Mouse (Mus musculus): ENCODE measurements around the gene Prepl. TPM values are rescaled to one million over a fixed set of nuclear protein-coding genes. Genes with fewer than 3 reads are reported as not detected.
A peak's percentile ranks its signal among the peaks of the same experiment; 100 is the strongest.

Gene Prepl
- polyA plus RNA-seq, 1 experiment from 2014 or later, result 30.9 TPM

DNA sequence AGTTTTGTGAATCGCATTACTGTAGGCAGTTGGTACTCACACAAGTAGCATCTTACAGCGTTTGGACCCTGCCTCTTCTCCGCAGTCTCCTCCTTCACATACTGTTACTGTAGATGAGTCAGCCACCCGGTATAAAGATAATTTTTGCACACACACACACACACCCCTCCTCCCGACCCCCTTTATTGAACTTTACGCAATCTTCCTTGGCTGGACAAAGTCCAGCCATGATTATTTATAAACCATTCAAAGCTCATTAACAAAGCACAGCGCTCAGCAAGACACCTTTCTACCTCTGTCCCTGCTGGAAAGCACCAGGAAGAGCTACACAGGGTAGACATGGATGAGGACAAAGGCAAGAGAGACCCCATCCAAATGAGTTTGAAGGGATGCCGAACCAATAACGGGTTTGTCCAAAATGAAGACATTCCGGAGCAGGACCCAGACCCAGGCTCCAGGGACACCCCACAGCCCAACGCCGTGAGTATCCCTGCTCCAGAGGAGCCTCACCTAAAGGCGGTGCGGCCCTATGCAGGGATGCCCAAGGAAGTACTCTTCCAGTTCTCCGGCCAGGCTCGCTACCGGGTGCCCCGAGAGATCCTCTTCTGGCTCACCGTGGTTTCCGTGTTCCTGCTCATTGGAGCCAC is 61.8 kb downstream of the Prepl start, which contains the start of gene Slc3a1:
Gene Slc3a1 (plus strand): TSS at position 284 of the 647 bp plus-strand sequence.
- no peak within 1 kb of the TSS for H3K27ac ChIP-seq (replicated peaks)
- no peaks in the 10 kb centered on the region for H3K9me3 ChIP-seq (replicated peaks)
- H3K4me1 ChIP-seq, result peaks cover 1% of the 10 kb centered on the region; the same call in 1 of the 2 replicates
- no peaks in the 10 kb centered on the region for H3K27me3 ChIP-seq (ENCODE audit: low read depth, poor library complexity, severe bottlenecking)
- WGBS, result 92% methylated on average over 20 of the region's 20 CpGs
- DNase-seq (ENCODE audit: low spot score), result no peak
- no peak within 1 kb of the TSS for H3K4me3 ChIP-seq
- H3K36me3 ChIP-seq, result peaks cover 7% of the 10 kb centered on the region; the same call in 1 of the 2 replicates

DNA sequence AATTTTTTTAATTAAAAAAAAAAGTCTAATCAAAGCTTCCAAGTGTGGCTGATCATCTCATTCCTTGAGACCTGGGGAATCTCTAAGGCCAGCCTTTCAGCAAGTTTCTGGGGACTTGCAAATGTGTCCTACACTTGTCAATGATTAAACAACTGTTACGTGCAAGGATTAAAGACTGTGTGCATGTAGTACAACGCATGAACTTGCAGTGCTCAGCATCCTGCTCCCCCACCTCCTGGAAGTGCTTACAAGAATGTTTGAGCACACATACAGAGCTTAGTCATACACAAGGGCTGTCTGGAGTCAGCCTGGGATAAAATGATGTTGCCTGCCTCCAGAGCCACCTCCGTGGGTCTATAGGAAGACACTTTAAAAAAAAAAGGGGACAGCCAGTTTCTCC is 62.8 kb downstream of the Prepl start:
- H3K4me1 ChIP-seq, result peaks cover 2% of the 10 kb centered on the region; the same call in 1 of the 2 replicates
- H3K36me3 ChIP-seq, result peaks cover 7% of the 10 kb centered on the region; the same call in 1 of the 2 replicates
- no peak for DNase-seq (ENCODE audit: low spot score)
- 87% methylated on average over 3 of the region's 3 CpGs for WGBS
- H3K9me3 ChIP-seq (replicated peaks), result no peaks in the 10 kb centered on the region
- H3K4me3 ChIP-seq, result no peak overlapping the region
- no peaks in the 10 kb centered on the region for H3K27me3 ChIP-seq (ENCODE audit: low read depth, poor library complexity, severe bottlenecking)
- H3K27ac ChIP-seq (replicated peaks), result no peak overlapping the region

DNA sequence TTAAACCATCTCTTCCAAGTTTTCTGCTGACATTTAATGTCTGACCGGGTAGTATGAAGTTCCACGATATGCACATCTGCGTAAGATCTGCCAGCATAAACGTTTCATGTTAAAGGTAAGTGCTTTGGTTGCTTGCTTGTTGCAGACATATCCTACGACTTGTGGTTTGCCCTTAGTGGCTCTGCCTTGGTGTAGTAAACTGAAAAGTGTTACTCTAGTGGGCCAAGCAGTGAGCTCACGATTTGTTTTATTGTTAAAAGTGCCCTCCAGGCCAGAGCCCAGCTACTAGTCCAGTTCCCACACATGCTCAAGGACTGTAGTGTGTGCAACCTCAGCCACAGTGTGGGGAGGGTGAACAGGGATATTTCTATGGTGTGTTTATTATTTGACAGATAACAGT is 63.6 kb downstream of the Prepl start:
- Histone ChIP-seq H3K27ac (replicated peaks) (no peak overlapping the region), H3K4me1 (peaks cover 2% of the 10 kb centered on the region; the same call in 1 of the 2 replicates), H3K4me3 (no peak overlapping the region), H3K36me3 (peaks cover 7% of the 10 kb centered on the region; the same call in 1 of the 2 replicates), H3K27me3 (ENCODE audit: low read depth, poor library complexity, severe bottlenecking) (no peaks in the 10 kb centered on the region), H3K9me3 (replicated peaks) (no peaks in the 10 kb centered on the region)
- DNase-seq (ENCODE audit: low spot score), result no peak
- WGBS, result 92% methylated on average over 6 of the region's 6 CpGs

DNA sequence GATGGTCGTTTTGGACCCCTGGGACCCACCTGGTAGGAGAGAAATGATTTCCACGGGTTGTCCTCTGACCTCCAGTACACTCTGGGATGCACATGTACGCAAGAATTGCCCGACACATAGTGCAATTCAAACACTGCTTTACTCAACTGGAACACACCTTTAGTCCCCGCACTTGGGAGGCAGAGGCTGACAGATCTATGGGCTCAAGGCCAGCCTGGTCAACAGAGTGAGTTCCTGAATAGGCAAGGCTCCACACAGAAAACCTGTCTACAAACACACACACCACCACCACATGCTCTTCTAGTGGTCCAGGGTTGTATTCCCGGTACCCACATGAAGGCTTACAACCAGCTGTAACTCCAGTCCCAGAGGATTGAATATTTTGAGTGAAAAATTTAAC is 64.9 kb downstream of the Prepl start:
- 93% methylated on average over 6 of the region's 6 CpGs for WGBS
- H3K36me3 ChIP-seq, result peaks cover 7% of the 10 kb centered on the region; the same call in 1 of the 2 replicates
- no peak overlapping the region for H3K27ac ChIP-seq (replicated peaks)
- peaks cover 2% of the 10 kb centered on the region; the same call in 1 of the 2 replicates for H3K4me1 ChIP-seq
- no peak for DNase-seq (ENCODE audit: low spot score)
- no peaks in the 10 kb centered on the region for H3K9me3 ChIP-seq (replicated peaks)
- H3K27me3 ChIP-seq (ENCODE audit: low read depth, poor library complexity, severe bottlenecking), result no peaks in the 10 kb centered on the region
- no peak overlapping the region for H3K4me3 ChIP-seq

DNA sequence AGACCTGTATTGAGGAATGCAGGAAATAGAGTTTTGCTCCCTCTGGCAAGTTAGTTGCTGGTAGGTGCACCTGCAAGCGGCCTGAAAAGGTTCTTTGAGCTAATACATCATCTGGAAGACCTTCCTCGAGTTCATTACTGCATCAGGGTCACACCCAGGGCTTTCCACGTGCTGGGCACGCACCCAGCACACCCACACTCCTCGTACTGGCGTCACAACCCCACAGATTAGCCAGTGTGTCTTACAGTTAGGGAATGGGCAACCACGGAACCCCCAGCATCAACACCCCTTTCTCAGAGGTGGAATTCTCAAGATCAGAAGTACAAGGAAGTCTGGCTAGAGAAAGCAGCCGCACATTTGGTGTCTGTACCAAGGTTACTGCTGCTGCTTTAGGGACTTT is 65.8 kb downstream of the Prepl start:
- no peaks in the 10 kb centered on the region for H3K27me3 ChIP-seq (ENCODE audit: low read depth, poor library complexity, severe bottlenecking)
- peaks cover 7% of the 10 kb centered on the region; the same call in 1 of the 2 replicates for H3K36me3 ChIP-seq
- H3K9me3 ChIP-seq (replicated peaks), result no peaks in the 10 kb centered on the region
- no peak overlapping the region for H3K4me3 ChIP-seq
- DNase-seq (ENCODE audit: low spot score), result no peak
- WGBS, result 88% methylated on average over 8 of the region's 8 CpGs
- peaks cover 2% of the 10 kb centered on the region; the same call in 1 of the 2 replicates for H3K4me1 ChIP-seq
- H3K27ac ChIP-seq (replicated peaks), result no peak overlapping the region

DNA sequence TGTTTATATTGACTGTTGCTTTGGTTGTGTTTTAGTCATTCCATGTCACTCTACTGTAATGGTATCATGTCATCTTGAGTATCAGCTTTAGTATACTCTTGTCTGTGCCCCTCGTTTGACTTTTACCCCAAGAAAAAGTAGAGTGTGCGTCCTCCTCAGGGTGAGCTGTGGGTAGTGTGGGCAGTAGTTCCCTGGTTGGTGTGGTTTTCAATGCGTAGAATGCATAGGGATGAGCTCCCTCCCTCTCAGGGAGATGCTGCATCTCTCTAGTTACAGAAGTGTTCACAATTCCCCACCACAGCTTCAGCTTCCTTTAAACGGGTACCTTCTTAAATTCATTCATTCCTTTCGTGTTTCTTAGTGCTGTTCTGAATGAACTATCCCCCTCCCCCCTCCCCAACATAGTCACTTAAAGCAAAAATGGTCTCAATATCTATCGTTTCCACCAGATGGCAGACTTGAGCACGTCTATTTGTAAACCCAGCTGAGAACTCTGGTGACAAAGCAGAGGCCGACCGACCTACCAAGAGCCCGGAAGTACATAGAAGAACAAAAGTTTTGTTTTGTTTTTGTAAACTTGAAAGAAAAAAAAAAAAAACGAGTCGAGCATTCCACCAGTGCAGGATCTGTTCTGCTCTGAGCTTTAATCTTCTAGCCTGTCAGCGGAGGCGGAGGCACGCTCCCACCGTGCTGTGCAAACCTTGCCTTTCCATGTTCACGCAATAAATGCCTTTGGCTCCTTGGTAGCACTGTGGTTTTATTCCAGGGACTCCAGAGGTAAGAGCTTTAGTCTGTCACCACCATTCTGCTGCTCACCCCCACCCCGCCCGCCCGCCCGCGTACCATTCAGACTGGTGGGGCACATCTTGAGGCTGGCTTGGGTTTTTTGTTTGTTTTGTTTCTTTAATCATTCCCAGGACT is 66.5 kb downstream of the Prepl start:
- WGBS, result 67% methylated on average over 22 of the region's 22 CpGs
- DNase-seq (ENCODE audit: low spot score), result peak; percentile 48
- peaks cover 7% of the 10 kb centered on the region; the same call in 1 of the 2 replicates for H3K36me3 ChIP-seq

DNA sequence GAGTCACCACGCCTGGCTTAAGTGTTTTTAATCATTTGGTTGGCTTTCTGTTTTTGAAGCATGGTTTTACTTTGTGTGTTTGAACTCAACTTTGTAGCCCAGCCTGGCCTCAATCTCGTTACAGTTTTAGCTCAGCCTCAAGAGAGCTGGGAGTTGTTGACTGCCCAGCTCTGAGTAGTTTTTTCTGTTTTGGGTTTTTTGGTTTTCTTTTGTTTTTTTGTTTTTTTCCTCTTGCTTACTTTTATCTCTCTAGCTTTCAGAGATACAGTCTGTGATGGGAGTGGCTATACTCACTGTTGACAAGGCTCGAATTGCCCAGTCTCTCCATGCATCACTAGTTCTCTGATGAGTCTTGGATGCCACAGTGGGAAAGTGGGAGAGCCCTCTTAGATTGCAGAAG is 69.7 kb downstream of the Prepl start:
- Histone ChIP-seq H3K36me3 (peaks cover 7% of the 10 kb centered on the region; the same call in 1 of the 2 replicates), H3K27me3 (ENCODE audit: low read depth, poor library complexity, severe bottlenecking) (no peaks in the 10 kb centered on the region), H3K27ac (replicated peaks) (no peak overlapping the region), H3K4me1 (peaks cover 2% of the 10 kb centered on the region; the same call in 1 of the 2 replicates), H3K9me3 (replicated peaks) (no peaks in the 10 kb centered on the region), H3K4me3 (no peak overlapping the region)
- 88% methylated on average over 3 of the region's 3 CpGs for WGBS
- DNase-seq (ENCODE audit: low spot score), result no peak

More for the DNA sequence above, 66.5 kb downstream of the Prepl start:
- H3K27me3 ChIP-seq (ENCODE audit: low read depth, poor library complexity, severe bottlenecking), result no peaks in the 10 kb centered on the region
- no peak overlapping the region for H3K27ac ChIP-seq (replicated peaks)
- peaks cover 2% of the 10 kb centered on the region; the same call in 1 of the 2 replicates for H3K4me1 ChIP-seq
- no peaks in the 10 kb centered on the region for H3K9me3 ChIP-seq (replicated peaks)
- no peak overlapping the region for H3K4me3 ChIP-seq

DNA sequence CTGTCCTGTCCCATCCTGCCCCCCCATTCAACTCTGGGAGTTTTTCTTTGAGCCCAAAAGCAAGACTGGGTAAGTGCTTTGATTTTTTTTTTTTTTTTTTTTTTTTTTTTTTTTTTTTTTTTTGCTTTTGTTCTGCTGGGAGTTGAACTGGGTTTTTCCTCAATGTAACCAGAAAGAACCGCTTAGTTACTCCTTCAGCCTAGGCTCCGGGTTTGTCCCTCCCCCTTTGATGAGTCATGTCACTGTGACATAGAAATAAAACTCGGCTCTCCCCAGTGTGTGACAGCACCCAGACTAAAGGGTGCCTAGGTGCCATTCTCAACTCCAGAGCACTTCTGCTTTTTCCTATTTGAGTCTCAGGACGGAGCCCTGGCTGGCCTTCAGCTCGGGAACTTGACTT is 71.2 kb downstream of the Prepl start:
- Histone ChIP-seq H3K4me3 (no peak overlapping the region), H3K36me3 (no peaks in the 10 kb centered on the region; the same call in 1 of the 2 replicates), H3K27ac (replicated peaks) (no peak overlapping the region), H3K9me3 (replicated peaks) (no peaks in the 10 kb centered on the region), H3K27me3 (ENCODE audit: low read depth, poor library complexity, severe bottlenecking) (no peaks in the 10 kb centered on the region), H3K4me1 (peaks cover 2% of the 10 kb centered on the region; the same call in 1 of the 2 replicates)
- no peak for DNase-seq (ENCODE audit: low spot score)
- 90% methylated on average over 5 of the region's 5 CpGs for WGBS

DNA sequence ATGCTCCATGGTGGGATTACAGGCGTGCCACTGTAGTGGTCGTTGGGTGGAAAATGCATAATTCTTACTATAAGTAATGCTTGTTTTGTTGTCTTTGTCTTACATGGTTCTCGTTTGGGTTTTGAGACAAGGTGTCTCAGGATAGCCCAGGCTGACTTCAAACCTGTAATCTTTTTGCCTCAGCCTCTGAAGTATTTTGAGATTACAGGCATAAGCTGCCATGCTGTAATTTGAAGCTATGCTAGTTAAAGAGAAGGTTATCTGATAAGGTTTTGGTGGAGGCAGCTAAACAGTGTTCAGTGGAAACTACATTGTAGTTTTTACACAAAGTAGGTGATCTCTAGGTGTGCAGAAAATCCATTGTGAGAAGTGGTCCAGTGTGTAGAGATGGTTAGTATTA is 71.7 kb downstream of the Prepl start:
- H3K4me3 ChIP-seq, result no peak overlapping the region
- H3K27me3 ChIP-seq (ENCODE audit: low read depth, poor library complexity, severe bottlenecking), result no peaks in the 10 kb centered on the region
- no peak overlapping the region for H3K27ac ChIP-seq (replicated peaks)
- 92% methylated on average over 3 of the region's 3 CpGs for WGBS
- DNase-seq (ENCODE audit: low spot score), result no peak
- no peaks in the 10 kb centered on the region for H3K9me3 ChIP-seq (replicated peaks)
- peaks cover 2% of the 10 kb centered on the region; the same call in 1 of the 2 replicates for H3K4me1 ChIP-seq
- no peaks in the 10 kb centered on the region for H3K36me3 ChIP-seq

DNA sequence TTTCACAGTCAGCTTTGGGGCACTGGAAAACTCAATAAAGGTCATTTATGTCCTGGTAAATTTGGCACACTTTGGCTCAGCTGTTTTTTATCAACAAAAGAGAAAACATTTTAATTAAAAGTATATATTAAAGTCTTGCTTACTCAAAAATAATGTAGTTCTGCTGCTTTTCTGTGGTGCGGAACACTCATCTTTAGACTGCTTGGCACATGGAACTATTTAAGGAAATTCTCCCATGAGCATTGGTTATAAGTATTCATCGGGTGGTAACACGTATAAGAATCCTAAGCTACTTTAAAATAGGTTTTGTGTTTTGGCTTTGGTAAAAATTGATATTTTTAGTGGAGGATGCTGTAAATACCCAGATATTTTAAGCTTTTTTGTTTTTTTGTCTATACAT is 75.4 kb downstream of the Prepl start:
- no peaks in the 10 kb centered on the region for H3K4me1 ChIP-seq
- H3K27me3 ChIP-seq (ENCODE audit: low read depth, poor library complexity, severe bottlenecking), result no peaks in the 10 kb centered on the region
- H3K27ac ChIP-seq (replicated peaks), result no peak overlapping the region
- no peak overlapping the region for H3K4me3 ChIP-seq
- WGBS, result 98% methylated on average over 3 of the region's 3 CpGs
- no peaks in the 10 kb centered on the region for H3K9me3 ChIP-seq (replicated peaks)
- no peak for DNase-seq (ENCODE audit: low spot score)
- H3K36me3 ChIP-seq, result peaks cover 24% of the 10 kb centered on the region

DNA sequence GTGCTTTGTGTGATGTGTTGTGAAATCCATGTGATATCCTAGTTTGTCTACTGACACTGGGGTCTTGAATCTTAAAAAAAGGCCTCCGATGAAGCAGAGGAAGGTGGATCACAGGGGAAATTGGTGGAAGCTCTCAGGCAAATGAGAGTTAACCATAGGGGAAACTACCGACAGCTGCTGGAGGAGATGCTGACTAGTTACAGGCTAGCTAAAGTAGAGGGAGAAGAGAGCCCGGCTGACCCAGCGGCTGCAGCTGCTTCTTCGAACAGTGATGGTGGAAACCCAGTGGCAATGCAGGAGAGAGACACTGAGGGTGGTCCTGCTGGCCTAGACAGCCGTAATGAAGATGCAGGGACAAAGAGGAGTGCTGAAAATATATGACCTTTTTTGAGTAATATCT is 76.6 kb downstream of the Prepl start:
- WGBS, result 88% methylated on average over 6 of the region's 6 CpGs
- H3K4me1 ChIP-seq, result no peaks in the 10 kb centered on the region

More for the DNA sequence above, 76.6 kb downstream of the Prepl start:
- Histone ChIP-seq H3K36me3 (peaks cover 24% of the 10 kb centered on the region), H3K27ac (replicated peaks) (no peak overlapping the region), H3K27me3 (ENCODE audit: low read depth, poor library complexity, severe bottlenecking) (no peaks in the 10 kb centered on the region), H3K4me3 (no peak overlapping the region), H3K9me3 (replicated peaks) (no peaks in the 10 kb centered on the region)
- no peak for DNase-seq (ENCODE audit: low spot score)
